Mouse (Mus musculus): ENCODE data around the gene Tnfsf13.
A peak's percentile ranks its signal among the peaks of the same experiment; 100 is the strongest.

DNA sequence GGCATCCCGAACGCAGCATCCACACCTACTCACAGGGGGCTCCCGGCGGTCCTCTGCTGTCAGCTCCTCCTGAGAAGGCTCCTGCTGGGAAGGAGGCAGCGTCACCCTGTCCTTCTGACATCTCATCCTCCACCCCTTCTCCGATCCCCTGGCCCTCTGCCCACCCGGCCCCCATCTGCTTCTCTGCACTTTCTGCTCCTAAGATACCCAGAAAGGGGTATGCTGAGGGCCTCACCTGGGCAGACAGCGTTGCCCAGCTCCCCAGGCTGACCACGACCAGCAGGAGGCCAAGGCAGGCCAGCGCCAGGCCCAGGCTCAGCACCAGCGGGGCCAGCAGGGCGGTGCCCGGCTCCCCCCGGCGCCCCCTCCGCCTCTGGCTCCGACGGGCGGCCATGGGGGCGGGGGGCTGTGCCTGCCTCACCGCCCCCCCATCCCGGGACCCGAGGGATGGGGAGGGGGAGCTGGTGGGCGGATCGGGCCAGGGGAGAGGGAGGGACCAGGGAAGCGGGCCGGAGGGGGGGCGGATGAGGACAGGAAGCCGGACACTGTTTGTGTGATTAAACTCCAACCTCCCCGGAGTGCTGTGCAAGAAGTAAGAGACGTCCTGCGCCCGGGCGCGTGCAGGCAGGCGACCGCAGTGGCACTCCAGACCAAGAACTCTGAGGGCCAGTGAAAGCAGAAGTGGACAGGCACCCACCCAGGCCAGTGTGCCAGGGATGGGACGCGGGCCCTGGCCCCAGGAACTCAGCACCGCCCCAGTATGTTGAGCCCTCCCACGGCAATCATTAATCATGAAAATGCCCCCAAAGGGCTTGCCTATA lies 10.0 kb upstream of the Tnfsf13 start, which contains the start of the genes Tnfsf12 and Tnfsfm13:
- TF ChIP-seq CTCF (IDR thresholded peaks at IDR 0.05; ENCODE audit: borderline replicate concordance, extremely low read depth, insufficient read depth, insufficient read length): peak; percentile 9; the same call in 1 of the 2 replicates
- no peak for TF ChIP-seq POLR2A (IDR thresholded peaks at IDR 0.05; ENCODE audit: borderline replicate concordance, extremely low read depth, insufficient read depth, insufficient read length, poor library complexity, severe bottlenecking)
